In genomic region chr4:47653143-47653542, GRCm38 (mm10) we compare ENCODE assay signal across 21 mouse cellular contexts.
DNase-seq lines count a peak whose midpoint lies in the region; ATAC-seq and TF ChIP-seq lines count a peak whose summit lies in the region.
"Had no signal": no experiment of that assay in that cellular context is flagged by ENCODE, and none has a peak within 500 bp of the region (broad histone marks: within the 10 kb centered on the region; RNA-seq: fewer than 3 reads in every experiment).

No protein-coding gene starts in this region.

- H3K9me3 ChIP-seq in hindbrain, embryonic 11.5 days (ENCODE audit: control insufficient read depth, low read length) = no peaks in the 10 kb centered on the region
- H3K9me3 ChIP-seq in hindbrain, postnatal 0 days (ENCODE audit: low read length) = no peaks in the 10 kb centered on the region
- H3K9me3 ChIP-seq in neural tube, embryonic 12.5 days = no peaks in the 10 kb centered on the region
- H3K9me3 ChIP-seq: embryonic facial prominence, embryonic 12.5 days; kidney, embryonic 15.5 days; lung, embryonic 15.5 days had no signal

- H3K4me3 ChIP-seq in hindbrain, embryonic 11.5 days (ENCODE audit: low read depth, low read length) = no peak overlapping the region
- H3K4me3 ChIP-seq in hindbrain, postnatal 0 days (ENCODE audit: low read length) = no peak overlapping the region
- H3K4me3 ChIP-seq in neural tube, embryonic 12.5 days = no peak overlapping the region
- H3K4me3 ChIP-seq: embryonic facial prominence, embryonic 12.5 days; erythroblast, embryonic 14.5 days; heart, adult 2 months; kidney, embryonic 15.5 days; lung, embryonic 15.5 days had no signal

- H3K36me3 ChIP-seq in hindbrain, embryonic 11.5 days (ENCODE audit: control insufficient read depth, insufficient read depth, low read length) = no peaks in the 10 kb centered on the region
- H3K36me3 ChIP-seq in hindbrain, postnatal 0 days (ENCODE audit: insufficient read depth, low read length) = no peaks in the 10 kb centered on the region
- H3K36me3 ChIP-seq in neural tube, embryonic 12.5 days = no peaks in the 10 kb centered on the region
- H3K36me3 ChIP-seq: embryonic facial prominence, embryonic 12.5 days; kidney, embryonic 15.5 days; lung, embryonic 15.5 days had no signal

- H3K4me2 ChIP-seq in hindbrain, embryonic 11.5 days (replicated peaks; ENCODE audit: low read depth, low read length) = no peak overlapping the region
- no peak overlapping the region for H3K4me2 ChIP-seq in hindbrain, postnatal 0 days (ENCODE audit: low read depth, low read length)
- no peak overlapping the region for H3K4me2 ChIP-seq in neural tube, embryonic 12.5 days (replicated peaks)
- H3K4me2 ChIP-seq: embryonic facial prominence, embryonic 12.5 days; kidney, embryonic 15.5 days; lung, embryonic 15.5 days had no signal

- no peak overlapping the region for H3K9ac ChIP-seq in hindbrain, embryonic 11.5 days (ENCODE audit: low read depth, low read length)
- H3K9ac ChIP-seq in hindbrain, postnatal 0 days (replicated peaks; ENCODE audit: low read length) = no peak overlapping the region
- no peak overlapping the region for H3K9ac ChIP-seq in neural tube, embryonic 12.5 days
- H3K9ac ChIP-seq: embryonic facial prominence, embryonic 12.5 days; kidney, embryonic 15.5 days; liver, embryonic 14.5 days; lung, embryonic 15.5 days had no signal

- DNase-seq in hindbrain, embryonic 11.5 days (ENCODE audit: low spot score) = no peak
- DNase-seq in hindbrain, postnatal 0 days (ENCODE audit: low spot score) = no peak
- DNase-seq in neural tube, embryonic 10.5 days (ENCODE audit: extremely low spot score, low spot score) = no peak
- DNase-seq in mesoderm, embryonic 11.5 days (ENCODE audit: low read depth, low spot score) = peak; percentile 23
- DNase-seq in lung, postnatal 4 days = no peak
- no peak for DNase-seq in layer of hippocampus, adult 11-12 months (ENCODE audit: low spot score)
- DNase-seq: cerebellum, adult 2 months; cerebellum, postnatal 36 days; gastrocnemius, postnatal 10 days; heart, adult 2 months; kidney, postnatal 4 days; right cerebral cortex, adult 18-20 months; thymus, postnatal 36 days had no signal

- WGBS in hindbrain, embryonic 11.5 days = 71% methylated on average over 2 of the region's 2 CpGs
- 69% methylated on average over 2 of the region's 2 CpGs for WGBS in hindbrain, postnatal 0 days
- 48% methylated on average over 2 of the region's 2 CpGs for WGBS in neural tube, embryonic 12.5 days

- ATAC-seq in hindbrain, embryonic 11.5 days (ENCODE audit: low FRiP score) = peak; percentile 57
- ATAC-seq in hindbrain, postnatal 0 days = no peak
- peak; percentile 86 for ATAC-seq in neural tube, embryonic 12.5 days (ENCODE audit: low FRiP score, low read depth)
- ATAC-seq: intestine, embryonic 16.5 days had no signal

- no peak for TF ChIP-seq CTCF in hindbrain, postnatal 0 days (IDR thresholded peaks at IDR 0.05; ENCODE audit: low read depth)

- H3K27ac ChIP-seq in hindbrain, embryonic 11.5 days (ENCODE audit: low read depth, low read length) = no peak overlapping the region
- no peak overlapping the region for H3K27ac ChIP-seq in hindbrain, postnatal 0 days
- no peak overlapping the region for H3K27ac ChIP-seq in neural tube, embryonic 12.5 days
- H3K27ac ChIP-seq: embryonic facial prominence, embryonic 12.5 days; heart, adult 2 months; kidney, embryonic 15.5 days; liver, embryonic 14.5 days; lung, embryonic 15.5 days; macrophage had no signal

- no peaks in the 10 kb centered on the region for H3K4me1 ChIP-seq in hindbrain, embryonic 11.5 days (replicated peaks; ENCODE audit: control insufficient read depth, insufficient read depth, low read length)
- H3K4me1 ChIP-seq in hindbrain, postnatal 0 days (ENCODE audit: insufficient read depth, low read length) = no peaks in the 10 kb centered on the region
- peaks cover 6% of the 10 kb centered on the region for H3K4me1 ChIP-seq in neural tube, embryonic 12.5 days
- H3K4me1 ChIP-seq: kidney, embryonic 15.5 days; lung, embryonic 15.5 days had no signal

- no peaks in the 10 kb centered on the region for H3K27me3 ChIP-seq in hindbrain, embryonic 11.5 days (ENCODE audit: control insufficient read depth, insufficient read depth, low read length)
- H3K27me3 ChIP-seq in hindbrain, postnatal 0 days (ENCODE audit: insufficient read depth, low read length) = no peaks in the 10 kb centered on the region
- no peaks in the 10 kb centered on the region for H3K27me3 ChIP-seq in neural tube, embryonic 12.5 days (replicated peaks)
- H3K27me3 ChIP-seq: embryonic facial prominence, embryonic 12.5 days; kidney, embryonic 15.5 days; lung, embryonic 15.5 days had no signal
